19 mouse cellular contexts compared by ENCODE assay signal in the genomic region with DNA sequence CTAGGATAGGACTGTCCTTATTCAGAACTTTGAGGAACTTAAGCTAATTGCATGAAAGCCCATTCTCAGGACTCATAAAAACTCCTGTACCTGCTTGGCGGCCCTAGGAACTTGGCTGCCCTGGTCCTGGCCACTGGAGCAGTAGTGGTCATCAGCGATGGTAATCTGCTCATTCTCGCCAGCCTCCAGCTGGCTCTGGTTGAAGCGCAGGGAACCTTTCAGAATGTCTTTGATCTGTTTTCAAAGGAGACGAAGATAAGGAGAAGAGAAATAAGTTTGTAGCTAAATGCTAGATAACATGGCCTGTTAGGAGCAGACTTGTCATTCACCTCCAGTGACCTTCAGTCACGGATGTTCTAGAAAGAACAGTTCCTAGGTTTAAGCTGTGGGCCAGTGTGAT.
"Had no signal": no experiment of that assay in that cellular context is flagged by ENCODE, and none has a peak within 500 bp of the region (broad histone marks: within the 10 kb centered on the region; RNA-seq: fewer than 3 reads in every experiment).

No protein-coding gene starts in this region.

- H3K4me1 ChIP-seq: midbrain, embryonic 10.5 days; midbrain, embryonic 12.5 days had no signal

- H3K27ac ChIP-seq: midbrain, embryonic 10.5 days; midbrain, embryonic 12.5 days; neural tube, embryonic 13.5 days; neural tube, embryonic 15.5 days had no signal

- ATAC-seq: midbrain, embryonic 16.5 days had no signal

- H3K9ac ChIP-seq: lung, embryonic 14.5 days; midbrain, embryonic 12.5 days; neural tube, embryonic 13.5 days; neural tube, embryonic 15.5 days had no signal

- H3K9me3 ChIP-seq: midbrain, embryonic 10.5 days; midbrain, embryonic 12.5 days; neural tube, embryonic 13.5 days; neural tube, embryonic 15.5 days had no signal

- DNase-seq: lung, adult 18-20 months; lung, embryonic 14.5 days; lung, postnatal 10 days; lung, postnatal 4 days; midbrain, embryonic 14.5 days; retina, postnatal 1 day; right cerebral cortex, adult 18-20 months; right cerebral cortex, postnatal 25 days; right cerebral cortex, postnatal 4 days; spleen, adult 18-20 months; thymus, adult 18-20 months; thymus, postnatal 14 days; thymus, postnatal 36 days had no signal

- H3K4me3 ChIP-seq: midbrain, embryonic 10.5 days; midbrain, embryonic 12.5 days; myocyte; neural tube, embryonic 13.5 days; neural tube, embryonic 15.5 days had no signal

- H3K36me3 ChIP-seq: midbrain, embryonic 10.5 days; midbrain, embryonic 12.5 days; neural tube, embryonic 15.5 days had no signal

- H3K27me3 ChIP-seq: midbrain, embryonic 12.5 days; neural tube, embryonic 13.5 days; neural tube, embryonic 15.5 days had no signal

- H3K4me2 ChIP-seq: lung, embryonic 14.5 days; midbrain, embryonic 12.5 days; neural tube, embryonic 13.5 days; neural tube, embryonic 15.5 days had no signal
